In genomic region chr6:48675400-48675930, GRCm38 (mm10) we compare ENCODE assay signal across 8 mouse cellular contexts. TPM values are rescaled to one million over a fixed set of nuclear protein-coding genes. Genes with fewer than 3 reads are reported as not detected.
DNase-seq lines count a peak whose midpoint lies in the region; ATAC-seq lines count a peak whose summit lies in the region.

No protein-coding gene starts in this region.

- H3K36me3 ChIP-seq in heart, embryonic 15.5 days: no peaks in the 10 kb centered on the region
- no peaks in the 10 kb centered on the region for H3K36me3 ChIP-seq in embryonic facial prominence, embryonic 11.5 days (replicated peaks; ENCODE audit: control insufficient read depth, insufficient read depth, low read depth, low read length)
- 0 out of 2 replicates have a peak, but pooled peaks cover 2% of the 10 kb centered on the region for H3K36me3 ChIP-seq in liver, embryonic 11.5 days (ENCODE audit: control insufficient read depth, insufficient read depth, low read length)

- H3K9ac ChIP-seq in heart, embryonic 15.5 days: no peak overlapping the region
- H3K9ac ChIP-seq in embryonic facial prominence, embryonic 11.5 days (replicated peaks; ENCODE audit: low read length): 0 out of 2 replicates have a peak overlapping the region, but pooled peaks have one; percentile 25
- peak overlapping the region; percentile 63 for H3K9ac ChIP-seq in liver, embryonic 11.5 days (ENCODE audit: low read depth, low read length)

- H3K4me1 ChIP-seq in heart, embryonic 15.5 days (replicated peaks): 0 out of 2 replicates have a peak, but pooled peaks cover 4% of the 10 kb centered on the region
- H3K4me1 ChIP-seq in embryonic facial prominence, embryonic 11.5 days (ENCODE audit: control insufficient read depth, insufficient read depth, low read length): no peaks in the 10 kb centered on the region
- H3K4me1 ChIP-seq in liver, embryonic 11.5 days (replicated peaks; ENCODE audit: control insufficient read depth, insufficient read depth, low read length): 0 out of 2 replicates have a peak, but pooled peaks cover 8% of the 10 kb centered on the region

- peak overlapping the region; percentile 53 for H3K4me2 ChIP-seq in heart, embryonic 15.5 days
- H3K4me2 ChIP-seq in embryonic facial prominence, embryonic 11.5 days (ENCODE audit: low read depth, low read length): peak overlapping the region; percentile 42
- peak overlapping the region; percentile 76 for H3K4me2 ChIP-seq in liver, embryonic 11.5 days

- H3K27ac ChIP-seq in heart, embryonic 15.5 days: peak overlapping the region; percentile 36
- H3K27ac ChIP-seq in embryonic facial prominence, embryonic 11.5 days (replicated peaks; ENCODE audit: low read depth, low read length): no peak overlapping the region
- peak overlapping the region; percentile 65 for H3K27ac ChIP-seq in liver, embryonic 11.5 days (ENCODE audit: low read depth, low read length)

- no peaks in the 10 kb centered on the region for H3K9me3 ChIP-seq in heart, embryonic 15.5 days (replicated peaks)
- no peaks in the 10 kb centered on the region for H3K9me3 ChIP-seq in embryonic facial prominence, embryonic 11.5 days (replicated peaks; ENCODE audit: control insufficient read depth, low read length)
- H3K9me3 ChIP-seq in liver, embryonic 11.5 days (ENCODE audit: control insufficient read depth, low read length): no peaks in the 10 kb centered on the region

- no peak for DNase-seq in heart, postnatal 25 days (ENCODE audit: low spot score)
- DNase-seq in embryonic facial prominence, embryonic 11.5 days (ENCODE audit: low spot score): no peak
- peak; percentile 49 for DNase-seq in liver, embryonic 11.5 days (ENCODE audit: low spot score)
- DNase-seq in T-cell, adult 2 months (ENCODE audit: low spot score): no peak
- DNase-seq in left cerebral cortex, adult 11 months (ENCODE audit: low spot score): no peak
- DNase-seq in left cerebral cortex, postnatal 36 days (ENCODE audit: low spot score in 2 of 2): no peak

- peak overlapping the region; percentile 44 for H3K4me3 ChIP-seq in heart, embryonic 15.5 days
- H3K4me3 ChIP-seq in embryonic facial prominence, embryonic 11.5 days (ENCODE audit: low read depth, low read length): peak overlapping the region; percentile 18; the same call in 1 of the 2 replicates
- peak overlapping the region; percentile 52 for H3K4me3 ChIP-seq in liver, embryonic 11.5 days (ENCODE audit: low read depth, low read length)

- ATAC-seq in heart, embryonic 15.5 days (replicated peaks; ENCODE audit: insufficient number of reproducible peaks, insufficient read depth, low FRiP score, low read depth): no peak
- peak; percentile 0 for ATAC-seq in CD4-positive, CD25-positive, alpha-beta regulatory T cell, adult 4 months
- no peak for ATAC-seq in embryonic facial prominence, embryonic 11.5 days (replicated peaks; ENCODE audit: insufficient number of reproducible peaks, low FRiP score, low TSS enrichment, low read depth)
- peak; percentile 56; the same call in 1 of the 2 replicates for ATAC-seq in liver, embryonic 11.5 days (replicated peaks; ENCODE audit: low FRiP score)

- no peaks in the 10 kb centered on the region for H3K27me3 ChIP-seq in heart, embryonic 15.5 days
- H3K27me3 ChIP-seq in embryonic facial prominence, embryonic 11.5 days (ENCODE audit: control insufficient read depth, insufficient read depth, low read length): no peaks in the 10 kb centered on the region
- H3K27me3 ChIP-seq in liver, embryonic 11.5 days (replicated peaks; ENCODE audit: control insufficient read depth, insufficient read depth, low read length): no peaks in the 10 kb centered on the region

- intact Hi-C loops in heart, postnatal 25 days (cut with DNase I): no loop called here
- intact Hi-C loops in left cerebral cortex, postnatal 36 days (cut with DNase I): no loop called here

- WGBS in heart, embryonic 15.5 days: 43% methylated on average over 10 of the region's 10 CpGs
- 43% methylated on average over 10 of the region's 10 CpGs for WGBS in embryonic facial prominence, embryonic 11.5 days
- WGBS in liver, embryonic 11.5 days: 38% methylated on average over 10 of the region's 10 CpGs

RNA-seq across cellular contexts. Expression of gene Gimap9, which starts 0.5 kb away (rescaled TPM):
- 7.9 and 10.3 TPM in 2 replicates for polyA plus RNA-seq in heart, embryonic 15.5 days (2015; fragmentation: Nextera tagmentation; extraction: Ambion mirVana)
- 1 to 10 TPM; 3.1 to 4.9 TPM for total RNA-seq in heart, postnatal 25 days (2021)
- 100 to 1,000 TPM; 302 to 342 TPM for polyA plus RNA-seq in CD4-positive, CD25-positive, alpha-beta regulatory T cell, adult 4 months (2017; shearing (Covaris generic))
- polyA plus RNA-seq in embryonic facial prominence, embryonic 11.5 days (2014; fragmentation: Nextera tagmentation; extraction: Ambion mirVana): 9.0 and 10.2 TPM in 2 replicates
- 14.5 and 17.9 TPM in 2 replicates for polyA plus RNA-seq in liver, embryonic 11.5 days (2014; fragmentation: Nextera tagmentation; extraction: Ambion mirVana)
- total RNA-seq in left cerebral cortex, postnatal 36 days (2021): under 1 TPM; 0.37 to 0.57 TPM

RNA-seq across cellular contexts. Expression of gene Gimap4, which starts 8.9 kb away (rescaled TPM):
- 23.5 and 27.1 TPM in 2 replicates for polyA plus RNA-seq in heart, embryonic 15.5 days (2015; fragmentation: Nextera tagmentation; extraction: Ambion mirVana)
- 10 to 100 TPM; 29.0 to 30.8 TPM for total RNA-seq in heart, postnatal 25 days (2021)
- polyA plus RNA-seq in CD4-positive, CD25-positive, alpha-beta regulatory T cell, adult 4 months (2017; shearing (Covaris generic)): 1,000 to 10,000 TPM; 1,771 to 1,850 TPM
- polyA plus RNA-seq in embryonic facial prominence, embryonic 11.5 days (2014; fragmentation: Nextera tagmentation; extraction: Ambion mirVana): 9.6 and 10.2 TPM in 2 replicates
- 21.8 and 23.5 TPM in 2 replicates for polyA plus RNA-seq in liver, embryonic 11.5 days (2014; fragmentation: Nextera tagmentation; extraction: Ambion mirVana)
- under 1 TPM in 1 of 2 experiments, not detected in 1; 0.54 TPM for total RNA-seq in left cerebral cortex, postnatal 36 days (2021)

RNA-seq across cellular contexts. Expression of gene Gimap8, which starts 28.4 kb away (rescaled TPM):
- 1.6 and 1.7 TPM in 2 replicates for polyA plus RNA-seq in heart, embryonic 15.5 days (2015; fragmentation: Nextera tagmentation; extraction: Ambion mirVana)
- 1 to 10 TPM; 7.8 to 8.0 TPM for total RNA-seq in heart, postnatal 25 days (2021)
- polyA plus RNA-seq in CD4-positive, CD25-positive, alpha-beta regulatory T cell, adult 4 months (2017; shearing (Covaris generic)): 100 to 1,000 TPM; 149 to 213 TPM
- 0.20 and 0.25 TPM in 2 replicates for polyA plus RNA-seq in embryonic facial prominence, embryonic 11.5 days (2014; fragmentation: Nextera tagmentation; extraction: Ambion mirVana)
- polyA plus RNA-seq in liver, embryonic 11.5 days (2014; fragmentation: Nextera tagmentation; extraction: Ambion mirVana): 0.32 and 1.1 TPM in 2 replicates
- under 1 TPM; 0.74 to 0.95 TPM for total RNA-seq in left cerebral cortex, postnatal 36 days (2021)

RNA-seq across cellular contexts. Expression of gene Gimap6, which starts 32.6 kb away (rescaled TPM):
- polyA plus RNA-seq in heart, embryonic 15.5 days (2015; fragmentation: Nextera tagmentation; extraction: Ambion mirVana): 32.3 and 35.6 TPM in 2 replicates
- 10 to 100 TPM; 38.5 to 41.6 TPM for total RNA-seq in heart, postnatal 25 days (2021)
- 1,000 to 10,000 TPM; 1,247 to 1,551 TPM for polyA plus RNA-seq in CD4-positive, CD25-positive, alpha-beta regulatory T cell, adult 4 months (2017; shearing (Covaris generic))
- 13.9 and 16.9 TPM in 2 replicates for polyA plus RNA-seq in embryonic facial prominence, embryonic 11.5 days (2014; fragmentation: Nextera tagmentation; extraction: Ambion mirVana)
- polyA plus RNA-seq in liver, embryonic 11.5 days (2014; fragmentation: Nextera tagmentation; extraction: Ambion mirVana): 18.0 and 18.6 TPM in 2 replicates
- total RNA-seq in left cerebral cortex, postnatal 36 days (2021): 1 to 10 TPM; 4.8 to 5.9 TPM

RNA-seq across cellular contexts. Expression of gene Gm28053, which starts 42.9 kb away (rescaled TPM):
- 3.3 and 4.6 TPM in 2 replicates for polyA plus RNA-seq in heart, embryonic 15.5 days (2015; fragmentation: Nextera tagmentation; extraction: Ambion mirVana)
- 1 to 10 TPM; 1.8 to 5.3 TPM for total RNA-seq in heart, postnatal 25 days (2021)
- 10 to 100 TPM; 62.5 to 69.5 TPM for polyA plus RNA-seq in CD4-positive, CD25-positive, alpha-beta regulatory T cell, adult 4 months (2017; shearing (Covaris generic))
- not detected in 2 replicates for polyA plus RNA-seq in embryonic facial prominence, embryonic 11.5 days (2014; fragmentation: Nextera tagmentation; extraction: Ambion mirVana)
- polyA plus RNA-seq in liver, embryonic 11.5 days (2014; fragmentation: Nextera tagmentation; extraction: Ambion mirVana): 0.77 and 2.2 TPM in 2 replicates
- not detected for total RNA-seq in left cerebral cortex, postnatal 36 days (2021)

Comparison
In these comparisons a context has a peak if more than half of its experiments do, and no peak if none do; other contexts are left out.
1. ATAC-seq: peak in CD4-positive, CD25-positive, alpha-beta regulatory T cell, adult 4 months (single experiment) and liver, embryonic 11.5 days (single experiment); none in heart, embryonic 15.5 days (single experiment) and embryonic facial prominence, embryonic 11.5 days (single experiment).
2. RNA of gene Gimap9, which starts 0.5 kb away (polyA plus RNA-seq): 302 to 342 TPM in CD4-positive, CD25-positive, alpha-beta regulatory T cell, adult 4 months; 14.5 to 17.9 TPM in liver, embryonic 11.5 days, 9.0 to 10.2 TPM in embryonic facial prominence, embryonic 11.5 days and 7.9 to 10.3 TPM in heart, embryonic 15.5 days; every median in the first group is over 10 times any median in the second.
3. RNA of gene Gimap4, which starts 8.9 kb away (polyA plus RNA-seq): 1,771 to 1,850 TPM in CD4-positive, CD25-positive, alpha-beta regulatory T cell, adult 4 months; 23.5 to 27.1 TPM in heart, embryonic 15.5 days, 21.8 to 23.5 TPM in liver, embryonic 11.5 days and 9.6 to 10.2 TPM in embryonic facial prominence, embryonic 11.5 days; every median in the first group is over 10 times any median in the second.
4. RNA of gene Gimap8, which starts 28.4 kb away (polyA plus RNA-seq): 149 to 213 TPM in CD4-positive, CD25-positive, alpha-beta regulatory T cell, adult 4 months; 1.6 to 1.7 TPM in heart, embryonic 15.5 days, 0.32 to 1.1 TPM in liver, embryonic 11.5 days and 0.20 to 0.25 TPM in embryonic facial prominence, embryonic 11.5 days; every median in the first group is over 10 times any median in the second.
5. Peak in every context shown above with its lines, with median percentiles within 50 percentile points of each other: H3K4me2 ChIP-seq and H3K4me3 ChIP-seq.